Mouse (Mus musculus): ENCODE results near the gene Txndc8. TPM values are rescaled to one million over a fixed set of nuclear protein-coding genes. Genes with fewer than 3 reads are reported as not detected.

Txndc8 gene
- polyA plus RNA-seq, 1 experiment: not detected

GRCm38 (mm10) chr4:57956029-57956960 is 52.6 kb downstream of the Txndc8 start, which contains the start of gene Txn1:
Gene Txn1 (minus strand): TSS chr4:57956411.
- Histone ChIP-seq H3ac (ENCODE audit: control insufficient read depth, insufficient read length) (peak within 1 kb of the TSS; percentile 64), H3K79me2 (ENCODE audit: control insufficient read depth, insufficient read depth) (peaks cover 45% of the 10 kb centered on the region), H3K27me3 (ENCODE audit: control insufficient read depth, insufficient read depth, insufficient read length) (no peaks in the 10 kb centered on the region), H3K4me2 (ENCODE audit: low read depth) (peak within 1 kb of the TSS; percentile 99), H3K36me3 (ENCODE audit: control insufficient read depth, insufficient read depth) (peaks cover 8% of the 10 kb centered on the region), H3K4me3 (peak within 1 kb of the TSS; percentile 86)
- TF ChIP-seq POLR2A (IDR thresholded peaks at IDR 0.05; ENCODE audit: insufficient read length, low read depth) (peak; percentile 92), POLR2AphosphoS2 (IDR thresholded peaks at IDR 0.05; ENCODE audit: insufficient read length, low read depth) (peak; percentile 93), CEBPB (IDR thresholded peaks at IDR 0.05; ENCODE audit: insufficient read depth, poor library complexity, severe bottlenecking) (no peak), E2F4 (IDR thresholded peaks at IDR 0.05; ENCODE audit: insufficient read depth) (peak; percentile 36)

GRCm38 (mm10) chr4:57955544-57955958 is 53.4 kb downstream of the Txndc8 start:
- peaks cover 53% of the 10 kb centered on the region for H3K79me2 ChIP-seq (ENCODE audit: control insufficient read depth, insufficient read depth)
- TF ChIP-seq E2F4 (IDR thresholded peaks at IDR 0.05; ENCODE audit: insufficient read depth): no peak
- TF ChIP-seq CEBPB (IDR thresholded peaks at IDR 0.05; ENCODE audit: insufficient read depth, poor library complexity, severe bottlenecking): no peak
- no peak for TF ChIP-seq TCF3 (IDR thresholded peaks at IDR 0.05; ENCODE audit: insufficient read length, low read depth)
- TF ChIP-seq USF1 (IDR thresholded peaks at IDR 0.05; ENCODE audit: low read depth): no peak
- no peak for TF ChIP-seq SRF (IDR thresholded peaks at IDR 0.05; ENCODE audit: control insufficient read depth, insufficient read length, low read depth)
- TF ChIP-seq POLR2A (IDR thresholded peaks at IDR 0.05; ENCODE audit: insufficient read length, low read depth): peak; percentile 35
- peak; percentile 71 for TF ChIP-seq POLR2AphosphoS2 (IDR thresholded peaks at IDR 0.05; ENCODE audit: insufficient read length, low read depth)
- TF ChIP-seq MYOD1 (IDR thresholded peaks at IDR 0.05; ENCODE audit: control insufficient read depth in 1 of 3, insufficient read length in 2 of 3, low read depth in 2 of 3): no peak
- no peak for TF ChIP-seq MYOG (IDR thresholded peaks at IDR 0.05; ENCODE audit: control insufficient read depth in 1 of 3, insufficient read depth in 1 of 3, insufficient read length in 2 of 3, low read depth in 2 of 3)
- no peak for TF ChIP-seq MAX (IDR thresholded peaks at IDR 0.05; ENCODE audit: low read depth)
- TF ChIP-seq TCF12 (IDR thresholded peaks at IDR 0.05; ENCODE audit: insufficient read depth, poor library complexity, severe bottlenecking): no peak
- TF ChIP-seq REST (IDR thresholded peaks at IDR 0.05; ENCODE audit: insufficient read depth, insufficient read length): no peak

GRCm38 (mm10) chr4:57954991-57955390 is 53.9 kb downstream of the Txndc8 start:
- Histone ChIP-seq H3K79me2 (ENCODE audit: control insufficient read depth, insufficient read depth) (peaks cover 58% of the 10 kb centered on the region), H3K4me2 (ENCODE audit: low read depth) (peak overlapping the region; percentile 88), H3ac (ENCODE audit: control insufficient read depth, insufficient read length) (peak overlapping the region; percentile 64), H3K36me3 (ENCODE audit: control insufficient read depth, insufficient read depth) (peaks cover 20% of the 10 kb centered on the region), H3K27me3 (ENCODE audit: control insufficient read depth, insufficient read depth, insufficient read length) (no peaks in the 10 kb centered on the region), H3K4me3 (peak overlapping the region; percentile 86)
- TF ChIP-seq REST (IDR thresholded peaks at IDR 0.05; ENCODE audit: insufficient read depth, insufficient read length): no peak

More at GRCm38 (mm10) chr4:57955544-57955958, 53.4 kb downstream of the Txndc8 start:
- Histone ChIP-seq H3K27me3 (ENCODE audit: control insufficient read depth, insufficient read depth, insufficient read length) (no peaks in the 10 kb centered on the region), H3K4me3 (peak overlapping the region; percentile 86), H3K36me3 (ENCODE audit: control insufficient read depth, insufficient read depth) (peaks cover 14% of the 10 kb centered on the region), H3ac (ENCODE audit: control insufficient read depth, insufficient read length) (peak overlapping the region; percentile 64), H3K4me2 (ENCODE audit: low read depth) (peak overlapping the region; percentile 88)

- Histone ChIP-seq H3ac (ENCODE audit: control insufficient read depth, insufficient read length) (no peak overlapping the region), H3K27me3 (ENCODE audit: control insufficient read depth, insufficient read depth, insufficient read length) (no peaks in the 10 kb centered on the region), H3K79me2 (ENCODE audit: control insufficient read depth, insufficient read depth) (peaks cover 62% of the 10 kb centered on the region), H3K4me3 (peak overlapping the region; percentile 86), H3K36me3 (ENCODE audit: control insufficient read depth, insufficient read depth) (peaks cover 24% of the 10 kb centered on the region), H3K4me2 (ENCODE audit: low read depth) (peak overlapping the region; percentile 88)
- TF ChIP-seq POLR2AphosphoS2 (IDR thresholded peaks at IDR 0.05; ENCODE audit: insufficient read length, low read depth) (no peak), CEBPB (IDR thresholded peaks at IDR 0.05; ENCODE audit: insufficient read depth, poor library complexity, severe bottlenecking) (no peak), REST (IDR thresholded peaks at IDR 0.05; ENCODE audit: insufficient read depth, insufficient read length) (no peak), MAX (IDR thresholded peaks at IDR 0.05; ENCODE audit: low read depth) (no peak), TCF3 (IDR thresholded peaks at IDR 0.05; ENCODE audit: insufficient read length, low read depth) (no peak), USF1 (IDR thresholded peaks at IDR 0.05; ENCODE audit: low read depth) (no peak), MYOG (IDR thresholded peaks at IDR 0.05; ENCODE audit: control insufficient read depth in 1 of 3, insufficient read depth in 1 of 3, insufficient read length in 2 of 3, low read depth in 2 of 3) (no peak), MYOD1 (IDR thresholded peaks at IDR 0.05; ENCODE audit: control insufficient read depth in 1 of 3, insufficient read length in 2 of 3, low read depth in 2 of 3) (no peak), TCF12 (IDR thresholded peaks at IDR 0.05; ENCODE audit: insufficient read depth, poor library complexity, severe bottlenecking) (no peak), E2F4 (IDR thresholded peaks at IDR 0.05; ENCODE audit: insufficient read depth) (no peak), SRF (IDR thresholded peaks at IDR 0.05; ENCODE audit: control insufficient read depth, insufficient read length, low read depth) (no peak), POLR2A (IDR thresholded peaks at IDR 0.05; ENCODE audit: insufficient read length, low read depth) (no peak)
These were observed 54.3 kb downstream of the Txndc8 start for GRCm38 (mm10) chr4:57954580-57954979.

GRCm38 (mm10) chr4:57953796-57954195 is 55.1 kb downstream of the Txndc8 start:
- H3K4me2 ChIP-seq (ENCODE audit: low read depth): peak overlapping the region; percentile 88
- peaks cover 67% of the 10 kb centered on the region for H3K79me2 ChIP-seq (ENCODE audit: control insufficient read depth, insufficient read depth)
- H3K4me3 ChIP-seq: peak overlapping the region; percentile 86
- no peaks in the 10 kb centered on the region for H3K27me3 ChIP-seq (ENCODE audit: control insufficient read depth, insufficient read depth, insufficient read length)
- TF ChIP-seq TCF12 (IDR thresholded peaks at IDR 0.05; ENCODE audit: insufficient read depth, poor library complexity, severe bottlenecking): no peak
- no peak overlapping the region for H3ac ChIP-seq (ENCODE audit: control insufficient read depth, insufficient read length)
- H3K36me3 ChIP-seq (ENCODE audit: control insufficient read depth, insufficient read depth): peaks cover 32% of the 10 kb centered on the region

All from myocyte (in vitro differentiated cells).